ENCODE assay signal across 36 mouse cellular contexts in genomic region chr5:136688841-136689240, GRCm38 (mm10). TPM values are rescaled to one million over a fixed set of nuclear protein-coding genes. Genes with fewer than 3 reads are reported as not detected.
"Had no signal": no experiment of that assay in that cellular context is flagged by ENCODE, and none has a peak within 500 bp of the region (broad histone marks: within the 10 kb centered on the region; RNA-seq: fewer than 3 reads in every experiment).

No protein-coding gene starts in this region.

- DNase-seq: gastrocnemius, postnatal 14 days; gastrocnemius, postnatal 36 days; heart, adult 11 months; kidney, adult 11 months; kidney, adult 2 months; kidney, postnatal 14 days; kidney, postnatal 36 days; layer of hippocampus, adult 9-11 months; layer of hippocampus, postnatal 36 days; left cerebral cortex, postnatal 4 days had no signal

RNA-seq across cellular contexts. Expression of gene Myl10, which starts 4.1 kb away (rescaled TPM):
- total RNA-seq: heart, postnatal 25 days; hindbrain, postnatal 0 days; layer of hippocampus, adult 18-20 months; layer of hippocampus, adult 8-10 months; layer of hippocampus, postnatal 14 days; layer of hippocampus, postnatal 36 days; left cerebral cortex, adult 18-20 months; left cerebral cortex, adult 8-10 months; left cerebral cortex, postnatal 10 days; left cerebral cortex, postnatal 25 days; left cerebral cortex, postnatal 4 days; liver, adult 2 months had no signal
- polyA plus RNA-seq: heart, embryonic 10.5 days; heart, embryonic 13.5 days; heart, postnatal 0 days; hindbrain, embryonic 11.5 days; hindbrain, embryonic 13.5 days; hindbrain, embryonic 15.5 days; hindbrain, postnatal 0 days; intestine, embryonic 14.5 days; intestine, embryonic 16.5 days; kidney, adult 2 months; kidney, embryonic 14.5 days; kidney, embryonic 16.5 days; large intestine, adult 2 months; limb, embryonic 11.5 days; limb, embryonic 13.5 days; liver, adult 2 months; liver, embryonic 12.5 days; liver, embryonic 14.5 days; liver, embryonic 16.5 days had no signal
